Mouse (Mus musculus) thymus, postnatal 4 days (tissue): ENCODE results near the gene Ccl20.
A peak's percentile ranks its signal among the peaks of the same experiment; 100 is the strongest.

Experiments
- DNase-seq: peaks from one replicate; pipeline ENCODE4 v3.0.0; 2021

The Ccl20 gene

DNA sequence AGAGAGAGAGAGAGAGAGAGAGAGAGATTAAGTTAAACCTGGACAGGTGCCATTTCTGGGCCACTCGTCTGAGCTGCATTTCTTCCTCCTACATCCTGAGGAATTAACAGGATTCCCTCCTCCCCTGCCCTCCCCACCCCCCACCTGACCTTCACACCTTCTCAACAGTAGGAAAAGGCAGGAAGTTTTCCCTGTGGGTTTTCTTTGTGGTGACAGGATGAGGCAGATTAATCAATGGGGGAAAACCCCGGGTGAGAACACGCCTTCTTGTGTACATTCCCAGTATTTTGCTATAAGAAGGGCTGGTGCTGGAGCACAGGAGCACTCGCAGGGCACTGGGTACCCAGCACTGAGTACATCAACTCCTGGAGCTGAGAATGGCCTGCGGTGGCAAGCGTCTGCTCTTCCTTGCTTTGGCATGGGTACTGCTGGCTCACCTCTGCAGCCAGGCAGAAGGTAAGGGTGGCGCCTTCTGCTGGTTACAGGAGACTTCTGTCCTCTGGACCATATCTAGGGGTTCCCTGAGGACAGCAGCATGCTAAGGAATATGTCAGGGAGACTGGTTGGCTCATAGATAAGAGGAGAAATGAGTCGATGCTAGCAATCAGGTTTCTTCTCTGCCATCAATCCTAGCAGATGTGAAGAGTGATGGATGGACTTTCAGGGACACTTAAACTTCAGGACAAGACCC lies at the start of gene Ccl20:
Gene Ccl20 (plus strand): TSS at position 320 of the 691 bp plus-strand sequence.
- DNase-seq = no peak

DNA sequence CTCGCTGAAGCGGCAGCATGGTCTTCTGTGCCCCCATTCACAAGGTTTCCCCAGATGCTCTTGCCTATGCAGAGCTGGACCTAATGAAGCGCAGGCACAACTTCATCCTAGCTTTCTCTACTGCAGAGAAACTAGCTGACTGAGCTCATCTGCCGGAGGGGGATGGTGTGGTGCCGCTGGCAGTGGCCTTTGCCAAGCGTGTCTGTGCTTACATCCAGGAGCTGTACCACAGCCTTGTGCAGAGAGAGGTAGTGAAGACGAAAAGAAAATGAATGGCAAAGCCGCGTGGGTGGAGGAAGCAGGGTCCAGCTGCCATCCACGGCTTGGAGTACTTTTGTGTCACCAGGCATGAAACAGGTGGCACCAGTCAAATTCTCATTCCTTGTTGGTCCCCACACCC lies 49.4 kb upstream of the Ccl20 start:
- DNase-seq = no peak

DNA sequence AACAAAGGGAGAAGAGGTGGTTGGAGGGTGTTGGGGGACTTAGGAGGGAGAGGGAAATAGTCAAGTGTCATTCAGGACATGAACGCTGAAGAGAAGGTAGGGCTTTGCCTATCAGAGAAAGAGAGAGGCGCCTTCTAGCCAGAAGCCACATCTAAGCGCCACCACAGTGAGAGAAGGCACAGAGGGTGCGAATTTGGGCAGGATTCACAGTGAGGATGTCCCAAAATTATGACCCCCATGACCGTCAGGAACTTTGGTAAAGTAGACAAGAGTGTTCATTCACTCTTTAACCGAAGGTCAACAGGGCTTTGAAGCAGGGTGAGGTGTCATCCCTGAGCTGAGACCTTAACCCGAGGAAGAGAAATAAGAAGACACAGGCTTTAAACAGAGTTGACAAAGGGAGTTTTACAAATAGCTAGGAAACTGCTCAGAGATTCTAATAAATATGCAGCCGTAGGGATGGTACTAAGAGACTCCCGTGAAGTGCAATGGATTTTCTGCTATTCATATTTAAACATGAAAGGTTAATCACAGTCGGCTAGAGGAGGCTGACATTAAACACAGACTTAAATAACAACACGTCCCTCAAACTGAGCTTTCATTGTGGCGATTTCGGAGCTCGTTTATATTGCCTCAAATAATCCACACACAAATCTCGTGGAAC lies 40.9 kb upstream of the Ccl20 start:
- DNase-seq = no peak

DNA sequence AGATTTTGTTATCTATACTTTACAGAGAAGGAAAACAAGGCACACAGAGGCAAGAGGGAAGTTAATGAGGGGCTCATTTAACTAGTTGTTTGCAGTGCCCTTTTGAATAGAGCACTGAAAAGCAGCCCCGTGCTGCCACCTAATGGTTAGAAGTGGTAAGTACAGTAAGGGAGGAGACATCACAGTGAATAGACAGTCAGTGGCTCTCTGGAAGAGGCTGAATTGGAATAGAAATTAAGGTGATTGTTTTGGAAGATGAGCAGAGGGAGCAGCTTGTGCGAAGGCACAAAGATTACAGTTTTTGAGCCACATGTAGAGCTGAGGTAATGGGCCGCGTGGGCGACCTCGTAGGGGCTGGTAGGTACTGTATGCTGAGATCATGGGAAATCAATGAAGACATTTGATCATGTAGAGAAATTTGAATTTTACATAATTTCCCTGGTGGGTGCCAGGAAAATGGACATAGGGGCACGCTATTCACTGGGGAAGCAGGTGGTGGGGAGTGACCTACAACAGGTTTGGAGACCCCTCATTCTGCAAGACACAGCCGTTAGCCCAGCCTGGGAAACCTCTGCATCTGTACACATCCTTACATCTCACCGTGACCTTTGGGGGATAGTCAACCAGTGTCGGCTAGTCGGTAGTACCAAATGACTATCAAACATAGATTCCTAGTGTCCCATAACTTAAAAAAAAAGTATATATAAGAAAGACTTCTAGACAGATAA lies 40.2 kb upstream of the Ccl20 start:
- DNase-seq = peak; percentile 17

DNA sequence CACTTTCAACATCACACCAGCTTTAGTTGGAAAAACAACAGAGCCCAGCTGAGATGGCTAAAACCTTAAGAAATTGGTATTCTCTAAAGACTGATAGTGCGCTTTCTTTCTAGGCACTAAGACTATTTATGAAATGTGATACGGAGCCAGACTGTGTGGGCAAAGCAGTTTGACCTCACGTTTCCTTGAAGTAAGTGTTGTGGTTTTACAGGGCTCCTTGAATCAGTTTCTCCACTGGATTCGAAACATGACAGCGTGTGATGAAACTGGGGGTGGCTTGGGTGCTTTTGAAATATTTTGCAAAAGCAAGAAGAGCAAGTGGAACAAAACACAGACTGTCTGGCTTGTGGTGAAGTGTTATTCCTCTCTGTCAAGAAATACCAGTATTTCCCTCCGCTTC lies 39.5 kb upstream of the Ccl20 start:
- DNase-seq = no peak

DNA sequence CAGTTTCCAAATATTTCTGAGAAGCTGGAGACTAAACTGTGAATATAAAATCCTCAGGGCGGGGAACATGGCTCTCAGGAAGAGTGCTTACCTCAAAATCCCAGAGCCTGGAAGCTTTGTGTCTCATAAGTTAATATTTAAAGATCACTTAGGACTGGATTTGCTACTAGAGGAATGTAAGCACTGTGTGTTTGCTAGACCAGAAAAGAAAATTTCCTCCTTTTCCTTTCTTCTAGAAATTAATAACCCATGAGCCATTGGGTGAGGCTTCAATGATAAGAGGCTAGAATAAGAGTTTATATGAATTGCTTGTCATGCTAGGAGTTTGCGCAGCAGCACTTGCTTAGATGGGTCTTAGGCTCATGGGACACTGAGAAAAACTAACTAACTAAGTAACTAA lies 31.8 kb upstream of the Ccl20 start:
- no peak for DNase-seq

DNA sequence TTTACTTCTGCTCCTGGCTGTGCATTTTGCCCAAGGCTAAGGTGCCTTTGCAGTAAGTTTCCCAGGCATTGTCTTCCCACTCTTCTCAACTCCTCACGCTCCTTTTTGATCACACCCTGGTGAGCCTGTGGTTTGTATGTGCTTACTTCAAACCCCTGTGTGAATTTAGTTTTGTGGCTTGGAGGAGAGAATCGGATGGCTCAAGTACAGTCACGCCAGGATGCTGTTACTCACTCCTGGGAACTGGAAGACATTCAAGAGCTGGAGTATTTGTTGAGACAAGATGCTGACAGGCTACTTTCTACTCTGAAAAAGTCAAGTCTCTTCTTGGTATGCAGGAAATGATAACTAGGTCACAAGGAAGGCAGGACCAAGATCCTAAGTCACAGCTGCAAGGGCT lies 25.3 kb upstream of the Ccl20 start:
- DNase-seq = no peak

DNA sequence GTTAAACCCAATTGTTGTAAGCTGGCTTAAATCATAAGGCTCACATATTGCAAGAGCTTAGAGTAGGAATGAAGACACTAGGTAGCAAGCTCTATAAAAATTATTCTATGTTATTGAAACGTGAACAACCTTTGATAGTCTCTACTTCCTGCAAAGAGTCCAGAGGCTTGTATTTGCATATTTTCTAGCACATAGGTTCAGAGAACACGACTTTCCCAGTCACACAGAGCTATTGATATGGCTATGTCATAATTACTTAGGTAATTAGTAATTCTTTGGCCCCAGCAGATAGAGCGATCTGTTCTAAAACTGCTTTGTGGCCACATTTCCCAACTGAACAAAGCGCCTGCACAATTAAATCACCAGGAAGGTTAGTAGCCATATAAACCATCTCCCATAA lies 19.6 kb upstream of the Ccl20 start:
- DNase-seq = no peak

DNA sequence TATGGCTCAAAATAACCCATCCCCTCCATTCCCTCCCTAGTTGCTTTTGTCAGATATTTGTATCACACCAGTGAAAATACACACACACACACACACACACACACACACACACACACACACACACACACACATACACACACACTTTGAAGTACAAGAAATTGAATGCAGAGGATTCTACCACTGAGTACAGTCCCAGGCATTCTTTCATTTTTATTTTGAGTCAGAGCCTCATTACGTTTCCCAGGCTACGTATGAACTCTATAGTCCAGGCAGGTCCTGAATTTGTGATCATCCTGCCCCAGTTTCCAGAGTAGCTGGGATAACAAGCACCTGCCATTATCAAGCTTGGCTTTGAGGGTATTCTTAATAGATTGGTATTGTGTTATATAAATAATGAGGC lies 17.4 kb upstream of the Ccl20 start:
- no peak for DNase-seq

DNA sequence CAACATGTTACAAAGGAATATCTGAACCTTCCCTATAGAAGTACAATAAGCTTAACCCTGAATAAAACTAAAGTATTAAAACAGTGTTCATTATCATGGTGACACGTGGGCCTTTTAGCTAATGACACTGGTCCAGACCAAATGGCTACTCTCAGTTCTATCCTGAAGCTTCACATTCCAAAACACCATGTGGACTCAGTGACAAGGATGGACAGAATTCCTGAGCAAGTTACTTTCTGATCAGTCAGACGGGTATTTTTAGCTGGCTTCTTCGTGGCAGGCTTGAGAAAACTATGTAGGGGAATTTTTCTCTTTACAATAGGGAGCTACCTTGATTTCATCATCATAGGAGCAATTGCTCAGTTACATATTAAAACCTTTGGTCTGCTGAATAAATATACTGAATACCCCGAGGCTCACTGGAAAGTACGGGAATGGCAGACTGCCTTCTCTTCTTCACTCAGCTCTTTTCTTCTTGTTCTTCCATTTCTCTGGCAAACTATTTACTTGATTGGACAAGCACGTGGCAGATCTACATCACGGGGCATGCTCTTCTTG lies 16.9 kb upstream of the Ccl20 start:
- DNase-seq = no peak

DNA sequence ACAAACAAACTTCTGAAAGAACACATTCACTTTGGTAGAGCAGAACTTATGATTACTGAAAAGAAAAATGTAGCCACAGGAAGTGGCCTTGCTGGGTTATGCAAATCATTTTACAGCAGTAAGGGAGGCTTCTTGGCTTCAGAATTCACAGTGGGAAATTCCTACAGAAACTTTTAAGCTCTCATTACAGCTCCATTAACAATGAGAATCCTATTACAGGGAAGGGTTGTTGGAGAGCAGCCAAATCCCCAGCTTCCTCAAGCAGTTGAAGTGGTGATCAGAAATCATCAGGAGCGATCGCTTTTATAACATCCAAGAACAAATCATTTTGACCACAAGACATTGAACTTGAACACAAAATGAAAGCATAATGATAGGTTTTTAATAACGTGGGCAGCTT lies 14.7 kb upstream of the Ccl20 start:
- no peak for DNase-seq

DNA sequence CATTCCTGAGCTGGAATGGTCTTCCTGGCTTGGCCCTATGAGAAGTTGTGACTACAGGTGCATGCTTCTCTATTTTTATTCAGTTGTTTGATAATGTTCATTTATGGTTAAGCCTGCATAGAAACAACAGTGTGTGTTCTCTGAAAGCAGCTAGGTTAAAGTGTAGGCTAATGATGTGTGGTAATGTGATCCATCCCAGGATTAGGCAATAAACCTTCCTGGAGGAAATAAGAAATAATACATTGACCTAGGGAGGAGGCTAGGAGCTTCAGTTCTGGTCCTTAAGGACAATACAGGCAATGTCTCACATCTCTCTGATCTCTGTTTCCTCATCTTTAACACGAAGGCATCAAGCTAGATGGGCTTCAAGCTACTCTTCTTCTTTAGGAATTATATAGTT lies 11.1 kb upstream of the Ccl20 start:
- no peak for DNase-seq

DNA sequence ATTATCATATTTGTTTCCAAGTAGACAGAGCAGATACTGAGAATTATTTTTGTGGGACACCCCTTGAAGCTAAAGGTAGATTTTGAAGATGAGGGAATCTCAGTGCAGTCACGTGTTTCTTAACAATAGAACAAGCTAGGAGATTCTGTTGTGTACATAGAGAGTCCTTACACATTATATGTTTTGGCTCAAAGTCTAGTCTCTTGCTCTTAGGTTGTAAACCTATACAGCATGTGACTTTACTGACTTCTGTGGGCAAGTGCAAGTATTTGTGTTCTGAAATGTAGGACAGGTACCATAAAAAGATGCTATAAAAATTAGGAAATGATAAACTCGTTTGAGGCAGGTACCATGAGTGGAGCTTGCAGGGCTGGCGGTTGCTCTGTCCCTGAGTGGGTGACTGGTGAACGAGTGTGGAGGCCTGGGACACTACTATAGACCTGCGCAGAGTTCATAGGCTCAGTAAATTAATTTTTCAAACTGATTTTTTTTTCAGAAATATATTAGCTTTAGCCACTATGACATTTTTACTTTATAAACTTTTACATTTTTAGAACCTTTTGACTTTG lies 9.1 kb upstream of the Ccl20 start:
- no peak for DNase-seq

DNA sequence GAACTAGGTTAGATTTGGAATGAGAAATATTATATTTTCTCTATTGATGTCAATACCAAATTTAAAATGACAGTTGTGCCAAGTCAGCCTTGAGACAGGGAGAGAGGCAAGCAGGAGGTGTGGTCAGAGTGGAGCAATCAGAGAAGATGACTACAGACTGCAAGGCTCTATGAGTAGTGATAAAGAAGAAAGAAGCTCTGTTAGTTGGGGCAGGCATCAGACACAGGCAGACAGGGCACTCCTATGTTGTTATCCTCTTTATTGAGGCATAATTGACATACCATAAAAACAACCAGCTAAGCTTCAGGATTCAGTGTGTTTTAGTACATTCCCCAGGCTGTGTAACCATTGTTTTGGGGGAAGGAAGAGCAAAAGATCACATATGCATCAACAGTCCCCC lies 5.6 kb upstream of the Ccl20 start:
- DNase-seq = no peak

DNA sequence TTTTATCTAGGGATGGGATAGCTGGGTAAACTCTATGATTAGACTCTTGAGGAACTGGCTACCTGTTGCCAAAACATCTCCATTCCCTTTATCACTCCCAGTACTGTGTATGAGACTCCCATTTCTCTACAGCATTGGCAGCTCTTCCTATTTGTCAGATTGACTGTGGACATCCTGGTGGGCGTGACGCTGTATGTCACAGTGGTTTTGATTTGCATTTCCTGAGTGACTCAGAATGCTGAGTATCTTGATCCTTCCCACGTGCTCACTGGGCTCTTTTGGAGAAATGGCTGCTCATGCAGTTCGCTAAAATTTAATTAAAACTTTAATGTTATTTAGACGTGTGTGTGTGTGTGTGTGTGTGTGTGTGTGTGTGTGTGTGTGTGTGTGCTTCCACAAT lies 4.8 kb upstream of the Ccl20 start:
- DNase-seq = no peak

DNA sequence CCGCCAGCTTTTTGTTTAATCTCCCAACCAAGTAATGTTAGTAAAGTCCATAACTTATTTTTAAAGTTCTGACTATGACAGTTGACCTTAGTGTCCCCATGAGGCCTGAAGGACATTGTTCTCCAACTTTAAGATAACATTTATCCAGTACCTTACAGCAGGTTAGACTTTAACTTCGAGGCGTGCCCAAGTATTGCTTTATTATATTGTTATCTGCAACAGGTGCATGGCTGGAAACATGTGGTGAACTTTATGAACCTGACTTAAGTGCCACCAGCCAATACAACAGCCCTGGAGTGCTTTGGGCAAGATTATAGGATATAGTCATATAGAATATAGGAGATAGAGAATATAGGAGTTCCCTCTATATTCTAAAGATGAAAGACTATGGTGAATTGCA lies 651 bp downstream of the Ccl20 start:
- DNase-seq = no peak

DNA sequence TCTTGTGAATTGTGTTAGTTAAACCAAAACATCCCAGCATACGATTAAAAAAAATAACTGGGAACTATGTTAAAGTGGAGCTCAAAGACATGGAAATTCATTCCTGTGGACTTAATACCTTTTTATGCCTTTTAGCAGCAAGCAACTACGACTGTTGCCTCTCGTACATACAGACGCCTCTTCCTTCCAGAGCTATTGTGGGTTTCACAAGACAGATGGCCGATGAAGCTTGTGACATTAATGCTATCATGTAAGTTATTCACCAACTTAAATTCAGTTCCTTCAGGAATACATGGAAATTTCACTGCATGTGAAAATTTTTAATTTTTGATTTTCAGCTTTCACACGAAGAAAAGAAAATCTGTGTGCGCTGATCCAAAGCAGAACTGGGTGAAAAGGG lies 1.1 kb downstream of the Ccl20 start:
- DNase-seq = no peak

DNA sequence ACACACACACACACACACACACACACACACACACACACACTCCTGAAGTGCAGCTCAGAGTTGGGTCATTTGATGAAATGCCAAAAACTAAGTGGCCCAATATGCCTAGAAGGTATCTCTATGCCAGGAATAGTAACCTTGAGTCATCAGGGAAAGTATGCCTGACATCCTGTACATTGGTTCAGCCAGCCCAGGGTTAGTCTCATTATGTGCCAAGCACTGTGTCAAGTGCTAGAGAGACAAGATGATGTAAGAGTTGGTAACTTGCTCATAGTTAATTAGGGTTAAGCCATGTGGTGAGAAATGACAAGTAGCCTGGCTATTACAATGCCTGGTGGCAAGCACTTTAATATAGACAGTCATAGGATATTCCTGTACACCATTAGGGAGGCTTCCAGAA lies 3.3 kb downstream of the Ccl20 start:
- no peak for DNase-seq

DNA sequence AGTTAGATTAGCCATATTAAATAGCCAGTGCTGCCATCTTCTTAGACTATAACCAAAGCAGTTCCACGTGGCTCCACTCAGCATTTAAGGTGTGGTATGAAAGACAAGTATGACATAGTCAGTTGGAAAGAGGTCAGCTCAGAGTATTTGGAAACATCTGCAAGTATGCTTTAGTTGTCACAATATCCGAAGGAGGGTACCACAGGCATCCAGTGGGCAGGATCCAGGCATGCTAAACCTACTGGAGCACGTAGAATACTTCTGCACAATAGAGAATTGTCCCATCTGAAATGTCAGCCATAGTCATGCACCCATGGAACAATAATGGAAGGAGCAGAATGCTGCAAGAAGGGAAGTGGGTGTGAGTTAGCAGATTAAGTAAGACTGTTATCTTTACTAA lies 3.7 kb downstream of the Ccl20 start:
- DNase-seq = no peak

DNA sequence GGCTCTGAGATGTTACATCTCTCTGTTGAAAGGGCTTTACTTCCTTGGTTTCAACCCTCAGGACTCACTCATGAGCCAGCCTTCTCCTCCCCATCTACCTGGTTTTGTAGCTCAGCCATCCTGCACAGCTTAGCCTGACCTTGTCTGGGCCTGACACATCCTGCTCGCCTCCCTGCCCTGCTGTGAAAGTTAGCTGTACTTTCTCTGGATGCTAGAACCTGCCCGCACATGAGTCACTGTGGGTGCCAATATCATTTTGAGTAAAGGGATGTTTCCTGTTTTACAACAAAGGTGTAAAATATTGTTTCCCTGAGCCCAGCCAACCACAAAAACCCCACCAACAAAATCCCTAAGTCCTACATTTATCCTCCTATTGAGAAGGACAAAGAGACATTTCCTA lies 6.6 kb downstream of the Ccl20 start:
- DNase-seq = no peak

DNA sequence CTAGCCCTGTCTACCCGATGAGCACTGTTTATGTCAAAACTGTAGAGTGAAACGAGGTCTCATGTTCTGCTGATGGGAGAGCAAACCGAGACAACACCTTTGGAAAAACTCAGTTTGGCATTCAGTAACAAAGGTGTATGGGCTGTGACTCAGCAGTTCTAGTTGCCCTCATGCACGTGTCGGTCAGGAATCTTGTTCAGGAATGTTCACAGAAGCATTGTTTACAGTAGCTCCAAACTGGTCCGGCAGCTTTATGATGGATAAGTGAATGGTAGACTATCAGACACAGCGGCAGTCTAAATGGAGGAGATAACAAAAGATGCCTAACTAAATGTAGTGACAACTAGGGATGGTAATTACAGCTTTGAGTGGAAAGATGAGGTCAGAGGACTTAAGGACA lies 19.3 kb downstream of the Ccl20 start:
- DNase-seq = no peak

DNA sequence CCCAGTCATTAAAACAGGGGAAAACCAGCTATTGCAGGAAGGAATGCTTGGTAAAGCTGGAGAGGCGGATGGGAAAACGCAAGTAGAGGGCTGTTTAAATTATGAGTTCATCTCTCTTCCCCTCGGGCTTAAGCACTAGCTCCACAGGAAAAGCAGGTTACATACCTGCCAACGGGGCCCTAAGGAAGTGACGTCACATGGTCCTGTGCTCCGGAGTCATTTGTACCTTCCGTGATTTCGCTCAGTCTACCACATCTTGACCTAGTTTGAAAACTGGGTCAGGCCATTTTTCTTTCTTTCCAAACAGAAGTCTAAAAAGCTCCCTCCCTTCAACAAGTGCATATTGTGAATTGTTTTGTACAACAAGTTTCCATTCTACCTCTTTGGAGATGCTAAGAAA lies 21.3 kb downstream of the Ccl20 start:
- DNase-seq = no peak

DNA sequence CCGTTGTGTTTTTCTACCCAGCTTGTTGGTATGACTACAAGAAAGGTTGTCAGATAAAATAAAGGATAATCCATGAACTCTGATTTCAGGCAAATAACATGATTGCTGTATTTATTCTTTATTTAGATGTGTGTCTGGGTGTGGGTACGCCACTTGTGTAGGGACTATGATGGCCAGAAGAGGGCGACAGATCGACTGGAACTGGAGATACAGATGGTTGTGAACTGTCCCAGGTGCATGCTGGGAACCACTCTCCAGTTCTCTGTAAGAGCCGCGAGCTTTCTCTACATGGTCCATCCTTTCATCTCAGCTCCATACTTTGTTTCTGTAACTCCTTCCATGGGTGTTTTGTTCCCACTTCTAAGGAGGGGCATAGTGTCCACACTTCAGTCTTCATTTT lies 22.2 kb downstream of the Ccl20 start:
- no peak for DNase-seq

DNA sequence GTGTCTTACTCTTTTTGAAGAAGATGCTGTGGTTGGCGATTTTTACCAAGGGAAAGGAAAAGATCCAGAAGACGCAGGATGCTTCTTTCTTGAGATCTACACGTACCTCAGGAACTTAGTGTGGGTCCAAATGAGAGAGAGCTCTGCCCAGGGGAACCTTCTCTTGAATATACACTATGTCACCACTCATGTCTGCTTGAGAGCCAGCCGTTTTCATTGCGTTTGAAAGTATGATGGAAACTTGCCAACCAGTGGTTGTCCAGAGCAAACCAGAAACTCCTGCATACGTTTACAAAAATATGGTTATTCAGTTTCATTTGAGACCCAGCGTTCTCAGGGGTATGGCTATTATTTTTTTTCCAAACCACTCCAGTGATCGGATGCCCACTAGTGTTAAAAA lies 24.9 kb downstream of the Ccl20 start:
- no peak for DNase-seq
